Mouse (Mus musculus) c-Kit-positive CD71-negative TER-119-negative erythroid progenitor cells, embryonic 14.5 days (primary cell): ENCODE measurements around the gene Hbb-bh2.
"Not testable (repeated sequence)": the region's sequence is repeated elsewhere in the genome, so short reads cannot be mapped to it uniquely, and the experiment has no call there.

Experiments used
- DNase-seq: peaks from one replicate; pipeline ENCODE4 v3.0.0-alpha.2; 2013; ENCODE audit warnings: low read depth

Gene Hbb-bh2

GRCm38 (mm10) chr7:103840268-103840667 is at the start of gene Hbb-bh2:
Gene Hbb-bh2, minus strand, starts transcription at chr7:103840520.
- DNase-seq = no peak

- no peak for DNase-seq
These were observed 45.8 kb upstream of the Hbb-bh2 start, which contains the start of gene Olfr66 for GRCm38 (mm10) chr7:103886152-103886551. Gene Olfr66, minus strand, starts transcription at chr7:103886252.

- no peak for DNase-seq
These were observed 36.8 kb upstream of the Hbb-bh2 start for GRCm38 (mm10) chr7:103877093-103877492.

- no peak for DNase-seq
These were observed 34.1 kb upstream of the Hbb-bh2 start for GRCm38 (mm10) chr7:103874451-103874850.

GRCm38 (mm10) chr7:103873064-103873463 is 32.7 kb upstream of the Hbb-bh2 start:
- no peak for DNase-seq

- peak; percentile 45 for DNase-seq
These were observed 30.3 kb upstream of the Hbb-bh2 start for GRCm38 (mm10) chr7:103870667-103871066.

- no peak for DNase-seq
These were observed 25.4 kb upstream of the Hbb-bh2 start for GRCm38 (mm10) chr7:103865716-103866115.

GRCm38 (mm10) chr7:103861531-103861930 is 21.2 kb upstream of the Hbb-bh2 start:
- DNase-seq = no peak

GRCm38 (mm10) chr7:103860855-103861254 is 20.5 kb upstream of the Hbb-bh2 start:
- peak; percentile 88 for DNase-seq

GRCm38 (mm10) chr7:103859076-103859475 is 18.8 kb upstream of the Hbb-bh2 start:
- no peak for DNase-seq

GRCm38 (mm10) chr7:103854669-103855068 is 14.3 kb upstream of the Hbb-bh2 start:
- no peak for DNase-seq

GRCm38 (mm10) chr7:103853090-103853489 is 12.8 kb upstream of the Hbb-bh2 start, which contains the start of gene Hbb-y:
Gene Hbb-y, minus strand, starts transcription at chr7:103853216.
- DNase-seq = no peak

- no peak for DNase-seq
These were observed 4.4 kb upstream of the Hbb-bh2 start for GRCm38 (mm10) chr7:103844525-103845325.

GRCm38 (mm10) chr7:103843034-103843433 is 2.7 kb upstream of the Hbb-bh2 start, which contains the start of gene Hbb-bh1:
Gene Hbb-bh1, minus strand, starts transcription at chr7:103843164.
- DNase-seq = no peak

- DNase-seq = no peak
These were observed 12.5 kb downstream of the Hbb-bh2 start, which contains the start of gene Hbb-bs for GRCm38 (mm10) chr7:103827808-103828207. Gene Hbb-bs, minus strand, starts transcription at chr7:103828096.

GRCm38 (mm10) chr7:103827139-103827538 is 13.2 kb downstream of the Hbb-bh2 start:
- not testable (repeated sequence) for DNase-seq

- no peak for DNase-seq
These were observed 13.9 kb downstream of the Hbb-bh2 start for GRCm38 (mm10) chr7:103826255-103826887.

GRCm38 (mm10) chr7:103825536-103826254 is 14.6 kb downstream of the Hbb-bh2 start:
- no peak for DNase-seq

GRCm38 (mm10) chr7:103824597-103824996 is 15.7 kb downstream of the Hbb-bh2 start:
- no peak for DNase-seq

- DNase-seq = not testable (repeated sequence)
These were observed 25.2 kb downstream of the Hbb-bh2 start for GRCm38 (mm10) chr7:103815085-103815484.

GRCm38 (mm10) chr7:103813766-103814165 is 26.6 kb downstream of the Hbb-bh2 start, which contains the start of gene Hbb-bt:
Gene Hbb-bt, minus strand, starts transcription at chr7:103813996.
- no peak for DNase-seq

GRCm38 (mm10) chr7:103813152-103813551 is 27.2 kb downstream of the Hbb-bh2 start:
- not testable (repeated sequence) for DNase-seq
